Mouse (Mus musculus): ENCODE measurements around the gene Macrod1. TPM values are rescaled to one million over a fixed set of nuclear protein-coding genes. Genes with fewer than 3 reads are reported as not detected.

Macrod1 gene
- total RNA-seq, 1 experiment from 2014 or later: 3.7 TPM

- no peak for ATAC-seq (ENCODE audit: extremely low read depth, insufficient number of reproducible peaks, low FRiP score, poor library complexity, severe bottlenecking)
Observed at GRCm38 (mm10) chr19:7204898-7205297, 148.3 kb downstream of the Macrod1 start.

- no peak for ATAC-seq (ENCODE audit: extremely low read depth, insufficient number of reproducible peaks, low FRiP score, poor library complexity, severe bottlenecking)
Observed at GRCm38 (mm10) chr19:7205326-7205725, 148.7 kb downstream of the Macrod1 start.

GRCm38 (mm10) chr19:7205753-7206736, 149.4 kb downstream of the Macrod1 start, which contains the start of gene Otub1:
TSS of gene Otub1 (minus strand) at chr19:7206316.
- peak; percentile 91 for ATAC-seq (ENCODE audit: extremely low read depth, insufficient number of reproducible peaks, low FRiP score, poor library complexity, severe bottlenecking)

GRCm38 (mm10) chr19:7209907-7210646, 153.5 kb downstream of the Macrod1 start:
- no peak for ATAC-seq (ENCODE audit: extremely low read depth, insufficient number of reproducible peaks, low FRiP score, poor library complexity, severe bottlenecking)

GRCm38 (mm10) chr19:7212216-7212615, 155.6 kb downstream of the Macrod1 start:
- ATAC-seq (ENCODE audit: extremely low read depth, insufficient number of reproducible peaks, low FRiP score, poor library complexity, severe bottlenecking): no peak

- ATAC-seq (ENCODE audit: extremely low read depth, insufficient number of reproducible peaks, low FRiP score, poor library complexity, severe bottlenecking): no peak
Observed at GRCm38 (mm10) chr19:7213010-7213409, 156.4 kb downstream of the Macrod1 start.

GRCm38 (mm10) chr19:7214484-7214883, 157.9 kb downstream of the Macrod1 start:
- no peak for ATAC-seq (ENCODE audit: extremely low read depth, insufficient number of reproducible peaks, low FRiP score, poor library complexity, severe bottlenecking)

GRCm38 (mm10) chr19:7217162-7217925, 160.7 kb downstream of the Macrod1 start, which contains the start of gene Cox8a:
TSS of gene Cox8a (minus strand) at chr19:7217616.
- peak; percentile 97 for ATAC-seq (ENCODE audit: extremely low read depth, insufficient number of reproducible peaks, low FRiP score, poor library complexity, severe bottlenecking)

- ATAC-seq (ENCODE audit: extremely low read depth, insufficient number of reproducible peaks, low FRiP score, poor library complexity, severe bottlenecking): no peak
Observed at GRCm38 (mm10) chr19:7217926-7218267, 161.3 kb downstream of the Macrod1 start.

GRCm38 (mm10) chr19:7218753-7219152, 162.1 kb downstream of the Macrod1 start:
- ATAC-seq (ENCODE audit: extremely low read depth, insufficient number of reproducible peaks, low FRiP score, poor library complexity, severe bottlenecking): no peak

GRCm38 (mm10) chr19:7222196-7222595, 165.6 kb downstream of the Macrod1 start:
- ATAC-seq (ENCODE audit: extremely low read depth, insufficient number of reproducible peaks, low FRiP score, poor library complexity, severe bottlenecking): no peak

GRCm38 (mm10) chr19:7223488-7223887, 166.9 kb downstream of the Macrod1 start:
- ATAC-seq (ENCODE audit: extremely low read depth, insufficient number of reproducible peaks, low FRiP score, poor library complexity, severe bottlenecking): no peak

GRCm38 (mm10) chr19:7224253-7224652, 167.6 kb downstream of the Macrod1 start:
- no peak for ATAC-seq (ENCODE audit: extremely low read depth, insufficient number of reproducible peaks, low FRiP score, poor library complexity, severe bottlenecking)

GRCm38 (mm10) chr19:7225096-7225690, 168.6 kb downstream of the Macrod1 start:
- ATAC-seq (ENCODE audit: extremely low read depth, insufficient number of reproducible peaks, low FRiP score, poor library complexity, severe bottlenecking): no peak

- ATAC-seq (ENCODE audit: extremely low read depth, insufficient number of reproducible peaks, low FRiP score, poor library complexity, severe bottlenecking): peak; percentile 70
Observed at GRCm38 (mm10) chr19:7226511-7226914, 169.9 kb downstream of the Macrod1 start.

- peak; percentile 96 for ATAC-seq (ENCODE audit: extremely low read depth, insufficient number of reproducible peaks, low FRiP score, poor library complexity, severe bottlenecking)
Observed at GRCm38 (mm10) chr19:7234537-7235221, 178.1 kb downstream of the Macrod1 start.

- no peak for ATAC-seq (ENCODE audit: extremely low read depth, insufficient number of reproducible peaks, low FRiP score, poor library complexity, severe bottlenecking)
Observed at GRCm38 (mm10) chr19:7235461-7235860, 178.9 kb downstream of the Macrod1 start.

GRCm38 (mm10) chr19:7236011-7236410, 179.4 kb downstream of the Macrod1 start:
- no peak for ATAC-seq (ENCODE audit: extremely low read depth, insufficient number of reproducible peaks, low FRiP score, poor library complexity, severe bottlenecking)

Data from neutrophil, adult 5-6 weeks (primary cell).